Mouse (Mus musculus): ENCODE measurements around the gene Zkscan7. TPM values are rescaled to one million over a fixed set of nuclear protein-coding genes. Genes with fewer than 3 reads are reported as not detected.

The Zkscan7 gene
- polyA plus RNA-seq, 1 experiment from 2014 or later = 5.0 TPM

GRCm38 (mm10) chr9:122922936-122923381 lies 37.5 kb downstream of the Zkscan7 start, which contains the start of gene Zfp105:
TSS of gene Zfp105 (plus strand) at chr9:122923072.
- Histone ChIP-seq H3K4me3 (replicated peaks) (peak within 1 kb of the TSS; percentile 91), H3K27me3 (peaks cover 17% of the 10 kb centered on the region; the same call in 1 of the 2 replicates), H3K9ac (peak within 1 kb of the TSS; percentile 98), H3K36me3 (peaks cover 33% of the 10 kb centered on the region), H3K9me3 (replicated peaks) (no peaks in the 10 kb centered on the region), H3K4me2 (peak within 1 kb of the TSS; percentile 66), H3K27ac (peak within 1 kb of the TSS; percentile 84), H3K4me1 (peaks cover 4% of the 10 kb centered on the region)
- peak; percentile 98 for ATAC-seq (replicated peaks; ENCODE audit: low FRiP score)
- under 1% methylated on average over 43 of the region's 43 CpGs for WGBS

- ATAC-seq (replicated peaks; ENCODE audit: low FRiP score) = no peak
- Histone ChIP-seq H3K27ac (no peak overlapping the region), H3K4me2 (no peak overlapping the region), H3K9ac (no peak overlapping the region), H3K4me3 (replicated peaks) (no peak overlapping the region), H3K9me3 (replicated peaks) (0 out of 2 replicates have a peak, but pooled peaks cover 5% of the 10 kb centered on the region), H3K27me3 (no peaks in the 10 kb centered on the region), H3K4me1 (peaks cover under 1% of the 10 kb centered on the region), H3K36me3 (peaks cover 80% of the 10 kb centered on the region)
- 92% methylated on average over 3 of the region's 3 CpGs for WGBS
These were observed 43.4 kb downstream of the Zkscan7 start for GRCm38 (mm10) chr9:122928915-122929314.

Other genes starting within 250 kb of the Zkscan7 start
- not detected in 2 replicates for gene Topaz1, start 138.3 kb upstream of the Zkscan7 start, polyA plus RNA-seq (2015; fragmentation: Nextera tagmentation; extraction: Ambion mirVana)
- 5.2 and 6.3 TPM in 2 replicates for gene Tcaim, start 80.1 kb upstream of the Zkscan7 start, polyA plus RNA-seq (2015; fragmentation: Nextera tagmentation; extraction: Ambion mirVana)
- 0.39 and 0.44 TPM in 2 replicates for gene Gm35549, start 41.6 kb upstream of the Zkscan7 start, polyA plus RNA-seq (2015; fragmentation: Nextera tagmentation; extraction: Ambion mirVana)
- 70.8 and 71.3 TPM in 2 replicates for gene Zfp445, start 19.7 kb upstream of the Zkscan7 start, polyA plus RNA-seq (2015; fragmentation: Nextera tagmentation; extraction: Ambion mirVana)
- gene Zfp105, start 37.4 kb downstream of the Zkscan7 start, polyA plus RNA-seq (2015; fragmentation: Nextera tagmentation; extraction: Ambion mirVana) = 24.0 and 25.2 TPM in 2 replicates
- gene 1110059G10Rik, start 65.3 kb downstream of the Zkscan7 start, polyA plus RNA-seq (2015; fragmentation: Nextera tagmentation; extraction: Ambion mirVana) = 26.8 and 33.1 TPM in 2 replicates
- gene Kif15, start 65.4 kb downstream of the Zkscan7 start, polyA plus RNA-seq (2015; fragmentation: Nextera tagmentation; extraction: Ambion mirVana) = 59.3 and 60.1 TPM in 2 replicates
- gene Tmem42, start 135.6 kb downstream of the Zkscan7 start, polyA plus RNA-seq (2015; fragmentation: Nextera tagmentation; extraction: Ambion mirVana) = 19.9 and 20.9 TPM in 2 replicates
- 0.41 and 0.70 TPM in 2 replicates for gene Tgm4, start 149.0 kb downstream of the Zkscan7 start, polyA plus RNA-seq (2015; fragmentation: Nextera tagmentation; extraction: Ambion mirVana)
- 73.2 and 75.9 TPM in 2 replicates for gene Zdhhc3, start 227.5 kb downstream of the Zkscan7 start, polyA plus RNA-seq (2015; fragmentation: Nextera tagmentation; extraction: Ambion mirVana)
- 125 and 133 TPM in 2 replicates for gene Exosc7, start 227.5 kb downstream of the Zkscan7 start, polyA plus RNA-seq (2015; fragmentation: Nextera tagmentation; extraction: Ambion mirVana)